Mouse (Mus musculus) heart, embryonic 13.5 days (tissue): Measurements from ENCODE around the gene Ankef1. TPM values are rescaled to one million over a fixed set of nuclear protein-coding genes. Genes with fewer than 3 reads are reported as not detected.

Source experiments
- ATAC-seq: fragments of 200-750 bp; cut with Nextera tagmentation; 2 replicates; pipeline ENCODE4 v1.8.0; 2017; ENCODE audit warnings: moderate TSS enrichment; ENCODE audit not compliant: insufficient number of reproducible peaks, low FRiP score, low TSS enrichment; ENCODE audit errors: extremely low read depth
- H3K27ac ChIP-seq: fragments of 300-500 bp; sonication (generic); replicated peaks from 2 replicates; pipeline ENCODE4 v1.5.1; 2015; ENCODE audit warnings: moderate library complexity, mild to moderate bottlenecking, inconsistent platforms
- H3K27me3 ChIP-seq: fragments of 300-500 bp; sonication (generic); replicated peaks from 2 replicates; pipeline ENCODE4 v1.6.1; 2015; ENCODE audit warnings: mild to moderate bottlenecking, inconsistent platforms
- H3K36me3 ChIP-seq: fragments of 300-500 bp; sonication (generic); 2 replicates; pipeline ENCODE4 v1.6.1; 2015; ENCODE audit warnings: mild to moderate bottlenecking, inconsistent platforms
- H3K4me1 ChIP-seq: fragments of 300-500 bp; sonication (generic); 2 replicates; pipeline ENCODE4 v1.6.1; 2015; ENCODE audit warnings: inconsistent platforms
- H3K4me2 ChIP-seq: fragments of 300-500 bp; sonication (generic); 2 replicates; pipeline ENCODE4 v1.6.1; 2015; ENCODE audit warnings: inconsistent platforms, mild to moderate bottlenecking, moderate library complexity
- H3K4me3 ChIP-seq: fragments of 300-500 bp; sonication (generic); 2 replicates; pipeline ENCODE4 v1.5.1; 2015; ENCODE audit warnings: moderate library complexity, mild to moderate bottlenecking, inconsistent platforms
- H3K9ac ChIP-seq: fragments of 300-500 bp; sonication (generic); 2 replicates; pipeline ENCODE4 v1.6.1; 2015; ENCODE audit warnings: inconsistent platforms, mild to moderate bottlenecking, moderate library complexity
- H3K9me3 ChIP-seq: fragments of 300-500 bp; sonication (generic); 2 replicates; pipeline ENCODE4 v1.6.1; 2016; ENCODE audit warnings: inconsistent platforms
- WGBS: fragments of 180-500 bp; shearing (Covaris S2); methylation state at CpG from one replicate; pipeline ENCODE4 v1.1.7; 2015; ENCODE audit warnings: mixed read lengths; 5-methylcytosine and 5-hydroxymethylcytosine counted together
- polyA plus RNA-seq: library from polyadenylated mRNA; unstranded; fragments of >200 nt; fragmentation: Nextera tagmentation; extraction: Ambion mirVana; gene quantifications from 2 replicates; pipeline ENCODE4 v1.2.1, GENCODE M21; 2015

Ankef1 gene
- polyA plus RNA-seq, 1 experiment from 2014 or later: not detected

- no peak overlapping the region for H3K9ac ChIP-seq
- no peaks in the 10 kb centered on the region for H3K27me3 ChIP-seq
- H3K4me3 ChIP-seq: no peak overlapping the region
- H3K9me3 ChIP-seq: no peaks in the 10 kb centered on the region
- 73% methylated on average over 5 of the region's 5 CpGs for WGBS
- no peaks in the 10 kb centered on the region for H3K4me1 ChIP-seq
- H3K27ac ChIP-seq: no peak overlapping the region
- H3K4me2 ChIP-seq: no peak overlapping the region
- no peak for ATAC-seq
- H3K36me3 ChIP-seq: no peaks in the 10 kb centered on the region
Measured at GRCm38 (mm10) chr2:136600651-136601170, 99.0 kb downstream of the Ankef1 start.

- WGBS: 75% methylated on average over 4 of the region's 4 CpGs
- Histone ChIP-seq H3K27ac (no peak overlapping the region), H3K27me3 (no peaks in the 10 kb centered on the region), H3K9ac (no peak overlapping the region), H3K36me3 (no peaks in the 10 kb centered on the region), H3K9me3 (no peaks in the 10 kb centered on the region), H3K4me3 (no peak overlapping the region), H3K4me2 (no peak overlapping the region), H3K4me1 (no peaks in the 10 kb centered on the region)
- no peak for ATAC-seq
Measured at GRCm38 (mm10) chr2:136601206-136601605, 99.5 kb downstream of the Ankef1 start.

Other genes starting within 250 kb of the Ankef1 start
- gene Pak7, start 113.9 kb upstream of the Ankef1 start, polyA plus RNA-seq: 0.45 and 0.57 TPM in 2 replicates
- gene Snap25, start 211.5 kb downstream of the Ankef1 start, polyA plus RNA-seq: 0.52 and 0.82 TPM in 2 replicates